Mouse (Mus musculus): ENCODE data around the gene Syt6. TPM values are rescaled to one million over a fixed set of nuclear protein-coding genes. Genes with fewer than 3 reads are reported as not detected.

The Syt6 gene
- polyA plus RNA-seq, 1 experiment from 2014 or later = 1.7 TPM

DNA sequence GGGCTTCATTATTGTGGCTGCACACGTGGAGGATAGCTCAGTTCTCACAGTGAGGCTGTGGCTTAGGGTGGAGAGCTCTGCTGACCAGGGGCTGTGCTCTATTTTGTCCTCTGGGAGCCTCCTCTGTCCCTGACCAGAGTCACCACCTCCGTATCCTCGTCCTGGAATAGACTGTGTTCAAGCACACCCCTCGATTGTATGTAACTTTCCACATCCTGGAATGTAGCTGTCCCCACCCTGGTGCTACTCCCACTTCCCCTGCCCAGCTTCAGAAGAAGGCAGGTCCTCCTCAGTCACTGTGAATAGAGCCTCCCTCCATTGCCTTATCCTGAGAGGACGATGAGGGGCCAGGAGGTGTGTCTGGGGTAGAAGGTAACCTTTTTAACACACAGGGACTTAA, 14.6 kb downstream of the Syt6 start:
- H3K27ac ChIP-seq (replicated peaks; ENCODE audit: low read depth, low read length) = no peak overlapping the region
- no peaks in the 10 kb centered on the region for H3K9me3 ChIP-seq (ENCODE audit: control insufficient read depth, low read length)
- H3K9ac ChIP-seq (ENCODE audit: low read depth, low read length) = no peak overlapping the region
- no peak for ATAC-seq (ENCODE audit: low read depth)
- no peak overlapping the region for H3K4me2 ChIP-seq (ENCODE audit: low read depth, low read length)
- no peak overlapping the region for H3K4me3 ChIP-seq (ENCODE audit: low read depth, low read length)
- WGBS = 52% methylated on average over 5 of the region's 5 CpGs
- H3K36me3 ChIP-seq (ENCODE audit: control insufficient read depth, insufficient read depth, low read length) = no peaks in the 10 kb centered on the region
- no peak for DNase-seq (ENCODE audit: low spot score)
- peaks cover 8% of the 10 kb centered on the region for H3K4me1 ChIP-seq (ENCODE audit: control insufficient read depth, insufficient read depth, low read length)
- no peaks in the 10 kb centered on the region for H3K27me3 ChIP-seq (replicated peaks; ENCODE audit: control insufficient read depth, insufficient read depth, low read length)

DNA sequence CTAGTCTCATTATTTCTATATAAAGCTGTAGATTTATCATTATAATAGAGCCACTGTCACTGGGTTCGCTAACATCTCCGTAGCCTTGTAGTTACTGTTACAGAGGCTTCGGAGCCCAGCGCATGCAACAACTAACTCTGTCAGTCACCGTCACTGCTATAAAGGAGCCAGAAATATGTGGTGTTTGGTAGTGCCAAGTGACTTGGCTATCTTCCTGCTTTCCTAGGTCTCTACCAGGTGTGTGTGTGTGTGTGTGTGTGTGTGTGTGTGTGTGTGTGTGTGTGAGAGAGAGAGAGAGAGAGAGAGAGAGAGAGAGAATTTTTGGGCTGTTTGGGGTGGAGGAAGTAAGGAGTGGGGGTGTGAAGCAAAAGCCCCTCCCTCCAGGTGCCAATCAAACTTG, 17.6 kb downstream of the Syt6 start:
- Histone ChIP-seq H3K27ac (replicated peaks; ENCODE audit: low read depth, low read length) (no peak overlapping the region), H3K4me2 (ENCODE audit: low read depth, low read length) (no peak overlapping the region), H3K36me3 (ENCODE audit: control insufficient read depth, insufficient read depth, low read length) (no peaks in the 10 kb centered on the region), H3K27me3 (replicated peaks; ENCODE audit: control insufficient read depth, insufficient read depth, low read length) (no peaks in the 10 kb centered on the region), H3K4me1 (ENCODE audit: control insufficient read depth, insufficient read depth, low read length) (peaks cover 8% of the 10 kb centered on the region), H3K9ac (ENCODE audit: low read depth, low read length) (no peak overlapping the region), H3K9me3 (ENCODE audit: control insufficient read depth, low read length) (no peaks in the 10 kb centered on the region), H3K4me3 (ENCODE audit: low read depth, low read length) (no peak overlapping the region)
- ATAC-seq (ENCODE audit: low read depth) = no peak
- DNase-seq (ENCODE audit: low spot score) = no peak
- WGBS = 88% methylated on average over 5 of the region's 5 CpGs

DNA sequence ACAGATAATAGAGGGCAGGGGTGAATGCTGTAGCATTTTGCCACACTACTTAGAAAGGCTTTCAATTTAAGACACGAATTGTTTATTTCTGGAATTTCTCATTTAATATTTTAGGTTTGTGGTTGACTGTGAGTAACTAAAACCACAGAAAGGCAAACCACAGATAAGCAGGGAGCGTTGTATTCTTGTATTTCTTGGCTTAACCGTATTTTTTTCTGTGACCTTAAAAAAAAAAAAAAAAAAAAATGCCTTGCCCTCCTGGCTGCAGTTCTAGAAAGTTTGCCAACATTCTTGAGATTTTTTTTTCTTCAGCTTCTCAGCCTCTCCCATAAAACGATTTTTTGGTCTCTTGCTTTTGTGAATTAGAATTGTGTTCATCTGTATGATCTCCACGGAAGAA, 18.6 kb downstream of the Syt6 start:
- no peak overlapping the region for H3K4me2 ChIP-seq (ENCODE audit: low read depth, low read length)
- 46% methylated on average over 5 of the region's 5 CpGs for WGBS
- H3K9ac ChIP-seq (ENCODE audit: low read depth, low read length) = no peak overlapping the region
- peaks cover 8% of the 10 kb centered on the region for H3K4me1 ChIP-seq (ENCODE audit: control insufficient read depth, insufficient read depth, low read length)
- no peaks in the 10 kb centered on the region for H3K9me3 ChIP-seq (ENCODE audit: control insufficient read depth, low read length)
- H3K36me3 ChIP-seq (ENCODE audit: control insufficient read depth, insufficient read depth, low read length) = no peaks in the 10 kb centered on the region
- H3K27ac ChIP-seq (replicated peaks; ENCODE audit: low read depth, low read length) = no peak overlapping the region
- DNase-seq (ENCODE audit: low spot score) (no peak), ATAC-seq (ENCODE audit: low read depth) (no peak)
- H3K4me3 ChIP-seq (ENCODE audit: low read depth, low read length) = no peak overlapping the region
- no peaks in the 10 kb centered on the region for H3K27me3 ChIP-seq (replicated peaks; ENCODE audit: control insufficient read depth, insufficient read depth, low read length)

DNA sequence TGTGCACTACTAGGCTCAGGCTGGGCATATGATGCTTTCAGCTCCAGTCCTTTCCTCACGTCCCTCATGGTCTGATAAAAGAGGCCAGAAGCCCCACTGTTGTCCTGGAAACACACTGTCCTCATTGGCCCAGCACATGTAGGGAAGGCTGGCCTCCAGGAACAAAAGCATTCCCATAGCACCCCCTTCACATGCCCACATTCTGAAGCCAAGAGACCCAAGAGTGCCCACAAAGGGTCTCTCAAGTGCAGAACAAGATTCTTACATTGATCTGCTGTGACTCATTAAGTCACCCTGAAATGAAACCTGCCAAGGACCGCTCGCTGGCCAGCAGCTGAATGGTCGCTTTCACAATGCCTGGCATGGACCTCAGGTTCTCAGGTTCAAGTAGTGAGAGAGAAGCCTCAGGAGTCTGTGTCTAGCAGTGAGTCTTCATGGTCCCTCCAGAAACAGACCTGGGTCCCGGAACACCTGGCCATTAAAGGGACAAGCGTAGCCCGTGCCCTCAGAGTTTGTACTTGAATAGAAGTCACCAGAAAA, 20.3 kb downstream of the Syt6 start:
- H3K9me3 ChIP-seq (ENCODE audit: control insufficient read depth, low read length) = no peaks in the 10 kb centered on the region
- no peak overlapping the region for H3K4me2 ChIP-seq (ENCODE audit: low read depth, low read length)
- H3K36me3 ChIP-seq (ENCODE audit: control insufficient read depth, insufficient read depth, low read length) = no peaks in the 10 kb centered on the region
- H3K27ac ChIP-seq (replicated peaks; ENCODE audit: low read depth, low read length) = no peak overlapping the region
- H3K9ac ChIP-seq (ENCODE audit: low read depth, low read length) = no peak overlapping the region
- peaks cover 8% of the 10 kb centered on the region for H3K4me1 ChIP-seq (ENCODE audit: control insufficient read depth, insufficient read depth, low read length)
- no peak overlapping the region for H3K4me3 ChIP-seq (ENCODE audit: low read depth, low read length)
- ATAC-seq (ENCODE audit: low read depth) (no peak), DNase-seq (ENCODE audit: low spot score) (no peak)
- H3K27me3 ChIP-seq (replicated peaks; ENCODE audit: control insufficient read depth, insufficient read depth, low read length) = no peaks in the 10 kb centered on the region
- WGBS = 85% methylated on average over 7 of the region's 7 CpGs

DNA sequence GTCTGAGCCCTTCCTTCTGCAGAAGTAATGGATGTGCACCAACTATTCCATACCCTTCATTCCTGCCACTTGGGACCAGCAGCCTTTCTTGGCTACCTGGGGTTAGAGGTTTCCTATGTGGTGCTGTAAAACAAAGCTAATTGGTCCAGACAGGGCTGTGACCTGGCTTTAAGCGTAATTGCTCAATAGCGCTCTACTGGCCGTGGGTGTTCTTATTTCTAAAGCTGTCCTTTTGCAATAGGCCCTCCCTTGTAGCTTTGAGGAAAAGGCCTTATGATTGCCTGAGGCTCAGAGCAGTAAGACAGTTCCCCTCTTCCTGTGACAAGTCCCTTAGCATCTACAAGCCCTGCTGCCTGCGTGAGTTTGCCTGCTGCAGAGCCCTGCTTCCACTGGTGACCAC, 22.6 kb downstream of the Syt6 start:
- H3K27ac ChIP-seq (replicated peaks; ENCODE audit: low read depth, low read length) = no peak overlapping the region
- no peak for ATAC-seq (ENCODE audit: low read depth)
- no peak overlapping the region for H3K4me2 ChIP-seq (ENCODE audit: low read depth, low read length)
- H3K4me1 ChIP-seq (ENCODE audit: control insufficient read depth, insufficient read depth, low read length) = peaks cover 12% of the 10 kb centered on the region
- no peak overlapping the region for H3K9ac ChIP-seq (ENCODE audit: low read depth, low read length)
- 68% methylated on average over 4 of the region's 4 CpGs for WGBS
- DNase-seq (ENCODE audit: low spot score) = no peak
- no peaks in the 10 kb centered on the region for H3K27me3 ChIP-seq (replicated peaks; ENCODE audit: control insufficient read depth, insufficient read depth, low read length)
- H3K36me3 ChIP-seq (ENCODE audit: control insufficient read depth, insufficient read depth, low read length) = no peaks in the 10 kb centered on the region
- H3K4me3 ChIP-seq (ENCODE audit: low read depth, low read length) = no peak overlapping the region
- H3K9me3 ChIP-seq (ENCODE audit: control insufficient read depth, low read length) = no peaks in the 10 kb centered on the region

DNA sequence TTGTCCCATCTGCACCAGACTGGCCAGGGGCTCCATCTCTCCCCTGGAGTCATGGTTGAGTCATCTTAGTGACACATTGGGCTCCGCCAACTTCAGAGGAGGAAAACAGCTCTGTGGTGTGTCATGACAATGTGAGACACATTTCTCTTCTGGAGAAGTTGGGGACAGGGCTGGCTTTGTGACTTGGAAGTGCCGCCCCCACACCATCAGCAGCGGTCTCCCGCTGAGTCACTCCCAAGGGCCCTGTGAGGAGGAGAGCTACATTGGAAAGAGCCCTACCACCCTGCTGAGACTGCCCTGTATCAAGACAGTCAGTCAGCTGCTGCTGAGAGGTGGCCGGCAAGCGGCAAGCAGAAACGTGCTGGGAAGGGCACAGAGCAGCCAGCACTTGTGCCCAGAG, 26.0 kb downstream of the Syt6 start:
- Histone ChIP-seq H3K9ac (ENCODE audit: low read depth, low read length) (no peak overlapping the region), H3K36me3 (ENCODE audit: control insufficient read depth, insufficient read depth, low read length) (no peaks in the 10 kb centered on the region), H3K27me3 (replicated peaks; ENCODE audit: control insufficient read depth, insufficient read depth, low read length) (no peaks in the 10 kb centered on the region), H3K27ac (replicated peaks; ENCODE audit: low read depth, low read length) (no peak overlapping the region), H3K4me3 (ENCODE audit: low read depth, low read length) (no peak overlapping the region), H3K4me2 (ENCODE audit: low read depth, low read length) (no peak overlapping the region), H3K9me3 (ENCODE audit: control insufficient read depth, low read length) (no peaks in the 10 kb centered on the region), H3K4me1 (ENCODE audit: control insufficient read depth, insufficient read depth, low read length) (peaks cover 4% of the 10 kb centered on the region; the same call in 1 of the 2 replicates)
- 50% methylated on average over 7 of the region's 7 CpGs for WGBS
- ATAC-seq (ENCODE audit: low read depth) (no peak), DNase-seq (ENCODE audit: low spot score) (no peak)

DNA sequence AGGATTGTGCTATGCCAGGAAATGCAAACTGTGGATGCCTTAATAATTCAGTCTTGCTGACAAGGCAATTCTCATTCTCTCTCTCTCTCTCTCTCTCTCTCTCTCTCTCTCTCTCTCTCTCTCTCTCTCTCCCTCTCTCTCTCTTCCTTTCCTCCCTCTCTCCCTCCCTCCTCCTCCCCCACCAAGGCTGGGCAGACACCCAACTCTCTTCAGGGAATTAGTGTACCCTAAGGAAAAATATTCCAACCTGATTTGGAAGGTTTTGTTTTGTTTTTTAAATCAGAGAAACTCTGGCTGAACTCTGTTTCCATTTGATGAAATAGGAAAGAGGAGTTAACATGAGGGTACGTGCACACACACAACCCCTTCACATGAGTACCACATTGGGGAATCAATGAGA, 26.5 kb downstream of the Syt6 start:
- no peaks in the 10 kb centered on the region for H3K9me3 ChIP-seq (ENCODE audit: control insufficient read depth, low read length)
- no peak overlapping the region for H3K27ac ChIP-seq (replicated peaks; ENCODE audit: low read depth, low read length)
- H3K4me3 ChIP-seq (ENCODE audit: low read depth, low read length) = no peak overlapping the region
- ATAC-seq (ENCODE audit: low read depth) = no peak
- no peak for DNase-seq (ENCODE audit: low spot score)
- H3K4me1 ChIP-seq (ENCODE audit: control insufficient read depth, insufficient read depth, low read length) = peaks cover 4% of the 10 kb centered on the region; the same call in 1 of the 2 replicates
- no peak overlapping the region for H3K9ac ChIP-seq (ENCODE audit: low read depth, low read length)
- no peaks in the 10 kb centered on the region for H3K36me3 ChIP-seq (ENCODE audit: control insufficient read depth, insufficient read depth, low read length)
- H3K27me3 ChIP-seq (replicated peaks; ENCODE audit: control insufficient read depth, insufficient read depth, low read length) = no peaks in the 10 kb centered on the region
- H3K4me2 ChIP-seq (ENCODE audit: low read depth, low read length) = no peak overlapping the region
- 49% methylated on average over 1 of the region's 1 CpGs for WGBS

DNA sequence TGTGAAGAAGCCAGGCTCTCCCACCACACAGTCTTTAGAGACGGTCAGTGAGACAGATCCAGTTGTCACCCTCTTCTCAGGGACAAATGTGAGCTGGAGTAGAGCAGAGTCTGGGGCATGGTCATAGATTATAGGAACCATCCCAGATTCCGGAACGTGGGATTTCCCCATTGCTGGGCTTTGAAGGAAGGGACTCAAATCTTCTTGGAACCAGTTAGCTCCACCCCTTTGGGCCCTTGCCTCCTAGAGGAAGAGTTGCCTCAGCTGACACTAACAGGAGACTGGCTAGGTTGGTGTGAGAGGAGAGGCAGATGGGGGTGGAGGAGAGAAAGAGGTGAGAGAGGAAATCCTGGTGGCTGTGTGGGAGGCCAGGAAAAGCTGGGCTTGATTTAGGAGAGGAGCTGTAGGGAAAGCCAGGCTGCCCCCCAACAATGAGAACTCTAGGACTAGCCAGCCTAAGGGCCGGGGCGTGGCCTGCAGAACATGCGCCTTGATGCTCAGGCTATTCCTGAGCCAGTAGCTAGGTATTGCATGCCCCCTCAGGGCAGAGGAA, 31.1 kb downstream of the Syt6 start:
- no peak for DNase-seq (ENCODE audit: low spot score)
- peaks cover 2% of the 10 kb centered on the region; the same call in 1 of the 2 replicates for H3K4me1 ChIP-seq (ENCODE audit: control insufficient read depth, insufficient read depth, low read length)
- H3K9me3 ChIP-seq (ENCODE audit: control insufficient read depth, low read length) = no peaks in the 10 kb centered on the region
- 90% methylated on average over 6 of the region's 6 CpGs for WGBS
- no peak overlapping the region for H3K27ac ChIP-seq (replicated peaks; ENCODE audit: low read depth, low read length)
- H3K4me2 ChIP-seq (ENCODE audit: low read depth, low read length) = no peak overlapping the region
- H3K27me3 ChIP-seq (replicated peaks; ENCODE audit: control insufficient read depth, insufficient read depth, low read length) = no peaks in the 10 kb centered on the region
- no peak overlapping the region for H3K9ac ChIP-seq (ENCODE audit: low read depth, low read length)
- no peaks in the 10 kb centered on the region for H3K36me3 ChIP-seq (ENCODE audit: control insufficient read depth, insufficient read depth, low read length)
- no peak overlapping the region for H3K4me3 ChIP-seq (ENCODE audit: low read depth, low read length)
- ATAC-seq (ENCODE audit: low read depth) = no peak
